Mouse (Mus musculus): ENCODE results near the gene Arg2.
A peak's percentile ranks its signal among the peaks of the same experiment; 100 is the strongest.

The Arg2 gene

DNA sequence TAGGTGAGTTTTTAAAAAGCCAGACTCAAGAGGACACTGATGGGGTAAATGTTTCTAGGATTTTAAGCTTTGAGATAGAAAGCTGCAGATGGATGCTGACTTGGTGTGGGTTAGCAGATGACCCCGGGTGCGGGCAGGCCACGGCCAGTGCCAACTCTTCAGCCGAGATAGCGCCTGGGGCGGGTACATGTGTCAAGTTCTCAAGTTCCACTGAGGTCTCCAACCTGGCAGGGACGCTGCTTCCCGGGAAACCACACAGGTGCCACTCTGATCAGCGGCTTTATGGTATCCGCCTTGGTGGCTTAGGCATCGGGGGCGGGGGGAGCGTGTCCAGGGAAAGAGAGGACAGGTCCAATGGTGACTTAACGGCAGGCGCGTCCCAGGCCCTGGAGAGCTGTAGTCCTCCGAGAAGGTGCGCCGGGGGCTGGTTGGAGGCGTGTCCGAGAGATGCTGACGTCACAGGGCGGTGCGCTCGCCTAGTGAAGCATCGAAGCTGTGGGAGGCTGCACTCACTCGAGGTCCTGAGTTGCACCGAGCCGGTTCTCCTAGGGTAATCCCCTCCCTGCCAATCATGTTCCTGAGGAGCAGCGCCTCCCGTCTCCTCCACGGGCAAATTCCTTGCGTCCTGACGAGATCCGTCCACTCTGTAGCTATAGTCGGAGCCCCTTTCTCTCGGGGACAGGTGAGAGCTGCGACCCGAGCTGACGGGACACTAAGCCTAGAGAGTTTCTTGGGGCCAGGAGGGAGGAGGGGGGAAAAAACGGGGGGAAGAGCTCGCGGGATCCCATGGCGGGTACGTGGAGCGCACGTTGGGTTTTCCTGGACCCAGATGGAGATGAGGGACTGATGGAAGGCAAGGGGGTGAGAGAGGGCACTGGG, at the start of gene Arg2:
Gene Arg2, plus strand, starts transcription at position 479 of the 879 bp plus-strand sequence.
- peak; percentile 74 to 76 for DNase-seq

DNA sequence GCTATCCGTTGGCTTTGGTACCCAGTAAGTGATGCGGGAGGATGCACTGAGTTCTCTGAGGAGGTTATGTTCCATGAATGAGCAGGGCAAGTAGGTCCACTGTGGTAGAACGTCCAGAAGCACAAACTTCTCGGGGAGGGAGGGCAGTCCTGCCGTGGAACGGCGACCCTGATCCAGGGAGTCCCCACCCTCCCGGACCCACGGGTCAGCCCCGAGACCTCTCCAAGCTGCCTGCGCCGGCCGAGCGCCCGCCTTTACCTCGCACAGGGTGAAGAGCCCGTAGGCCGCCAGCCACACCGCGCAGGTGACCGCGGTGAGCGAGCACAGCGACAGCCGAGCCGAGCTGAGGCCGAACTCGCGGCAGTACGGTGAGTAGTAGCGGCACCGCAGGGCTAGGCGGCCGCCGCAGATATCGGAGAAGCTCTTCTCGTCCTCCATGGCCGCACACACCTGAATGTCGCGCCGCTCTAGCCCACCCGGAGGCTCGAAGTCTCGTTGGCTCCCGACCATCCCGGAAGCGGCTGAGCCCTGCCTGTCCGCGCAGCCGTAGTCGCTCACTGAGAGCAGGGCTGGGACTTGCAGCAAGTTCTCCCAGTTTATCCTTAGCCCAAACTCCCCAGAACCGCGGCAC, 41.3 kb upstream of the Arg2 start, which contains the start of gene Pigh:
Gene Pigh, minus strand, starts transcription at position 470 of the 631 bp plus-strand sequence.
- DNase-seq = peak; percentile 84 to 87

DNA sequence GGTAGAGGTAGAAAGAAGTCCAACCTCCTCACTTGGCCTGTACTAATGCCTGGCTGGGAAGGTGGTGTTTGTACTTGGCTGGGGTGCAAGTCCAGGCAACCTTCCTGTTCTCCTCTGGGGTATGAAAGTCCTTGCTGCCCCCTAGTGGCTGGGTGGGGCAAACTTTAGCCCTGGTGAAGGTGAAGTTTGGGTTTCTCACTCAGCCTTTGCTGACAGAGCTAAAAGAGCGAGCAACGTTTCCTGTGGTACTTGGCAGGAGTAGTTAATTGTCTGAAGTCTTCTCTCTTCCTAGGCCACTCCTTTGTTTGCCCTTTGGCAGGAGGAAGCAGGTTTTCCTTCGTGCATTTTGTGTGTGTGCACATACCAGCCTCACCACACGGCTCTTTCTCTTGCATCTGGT, 38.0 kb upstream of the Arg2 start:
- peak; percentile 80 to 88 for DNase-seq

DNA sequence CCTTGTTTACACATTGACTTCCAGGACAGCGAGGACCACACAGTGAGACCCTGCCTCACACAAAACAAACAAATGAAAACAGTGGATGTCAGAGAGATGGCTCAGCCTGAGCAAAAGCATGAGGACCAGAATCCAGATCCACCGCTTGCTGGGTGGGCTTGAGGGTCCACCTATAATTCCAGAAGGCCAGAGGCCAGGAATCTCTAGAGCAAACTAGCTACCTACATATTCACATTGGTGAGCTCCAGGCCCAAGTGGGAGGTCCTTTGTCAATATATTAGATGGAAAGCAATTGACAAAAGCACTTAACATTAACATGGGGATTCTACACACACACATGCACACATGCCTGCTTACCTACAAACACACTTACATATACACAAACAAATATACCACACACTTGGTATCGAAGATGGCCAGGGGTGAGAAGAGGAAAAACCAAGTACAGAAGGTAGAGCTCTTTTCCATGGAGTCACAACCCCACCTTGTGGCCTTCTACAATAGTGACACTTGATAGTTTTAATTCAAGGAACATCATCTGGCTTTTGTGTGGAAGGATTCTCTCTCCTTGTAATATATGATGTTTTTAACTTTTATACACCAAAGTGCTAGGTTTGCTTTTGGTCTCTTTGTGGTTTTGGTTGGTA, 33.3 kb upstream of the Arg2 start:
- peak in 1 of 2 experiments; percentile 26 for DNase-seq

DNA sequence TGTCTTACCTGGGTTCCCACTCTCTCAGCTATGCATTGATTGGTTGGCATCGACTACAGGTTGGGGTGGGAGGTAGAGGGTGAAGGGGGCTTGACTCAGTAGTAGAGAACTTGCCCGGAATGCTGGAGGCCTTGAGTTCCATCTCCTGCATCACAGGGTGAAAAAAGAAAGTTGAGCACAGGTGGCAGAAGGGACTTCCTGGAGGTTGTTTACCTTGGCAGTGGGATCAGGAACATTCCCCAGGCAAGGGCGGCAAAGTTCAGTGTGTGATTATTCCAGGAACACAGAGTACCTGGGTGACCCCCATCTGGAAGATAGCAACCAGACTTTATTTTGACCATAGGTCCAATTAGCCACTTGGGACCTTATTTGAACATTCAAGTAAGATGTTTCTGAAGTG, 26.8 kb upstream of the Arg2 start:
- DNase-seq = peak; percentile 68 to 74

DNA sequence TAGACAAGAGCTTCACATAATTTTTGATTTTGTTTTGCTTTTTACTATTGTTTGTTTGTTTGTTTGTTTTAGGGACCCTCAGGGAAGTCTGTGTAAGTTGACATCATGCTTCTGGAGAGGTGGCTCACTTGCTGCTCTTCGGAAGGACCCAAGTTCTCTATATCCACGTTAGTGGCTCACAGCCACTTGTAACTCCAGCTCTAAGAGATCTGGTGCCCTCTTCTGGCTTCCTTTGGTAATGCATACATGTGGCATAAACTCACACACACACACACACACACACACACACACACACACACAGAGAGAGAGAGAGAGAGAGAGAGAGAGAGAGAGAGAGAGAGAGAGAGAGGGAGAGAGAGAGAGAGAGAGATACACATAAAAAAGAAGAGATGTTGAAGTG, 26.0 kb upstream of the Arg2 start:
- peak in 1 of 2 experiments; percentile 17 for DNase-seq

DNA sequence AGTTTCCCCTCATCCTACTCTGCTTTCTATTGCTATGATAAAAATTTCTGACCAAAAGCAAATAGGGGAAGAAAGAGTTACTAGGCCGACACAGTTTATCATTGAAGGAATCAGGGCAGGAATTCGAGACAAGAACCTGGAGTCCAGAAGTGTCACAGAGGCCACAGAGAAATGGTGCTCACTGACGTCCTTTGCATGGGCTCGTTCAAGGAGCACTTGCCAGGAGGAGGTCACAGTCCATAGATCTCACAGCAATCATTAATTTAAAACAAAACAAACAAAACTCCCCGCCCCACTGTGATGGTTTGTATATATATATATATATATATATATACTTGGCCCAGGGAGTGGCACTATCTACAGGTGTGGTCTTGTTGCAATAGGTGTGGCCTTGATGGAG, 25.3 kb upstream of the Arg2 start:
- peak; percentile 27 to 54 for DNase-seq

DNA sequence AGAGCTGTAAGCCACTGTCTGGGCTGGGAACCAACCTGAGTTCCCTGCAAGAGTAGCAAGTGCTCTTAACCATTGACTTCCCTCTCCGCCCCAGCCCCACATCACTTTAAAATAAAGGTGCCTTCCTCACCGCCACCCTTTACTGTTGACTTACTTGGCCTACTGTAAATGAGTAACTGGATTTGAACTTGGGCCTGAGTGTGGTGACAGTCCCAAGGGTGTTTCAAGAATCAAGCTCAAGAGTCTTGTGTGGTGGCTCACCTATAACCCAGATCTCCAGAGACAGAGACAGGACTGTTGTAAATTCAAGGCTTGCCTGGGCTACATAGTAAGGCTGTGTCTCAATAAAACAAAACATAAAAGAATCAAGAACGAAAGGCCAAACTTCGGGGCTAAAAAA, 11.6 kb upstream of the Arg2 start:
- DNase-seq = peak in 1 of 2 experiments; percentile 48

DNA sequence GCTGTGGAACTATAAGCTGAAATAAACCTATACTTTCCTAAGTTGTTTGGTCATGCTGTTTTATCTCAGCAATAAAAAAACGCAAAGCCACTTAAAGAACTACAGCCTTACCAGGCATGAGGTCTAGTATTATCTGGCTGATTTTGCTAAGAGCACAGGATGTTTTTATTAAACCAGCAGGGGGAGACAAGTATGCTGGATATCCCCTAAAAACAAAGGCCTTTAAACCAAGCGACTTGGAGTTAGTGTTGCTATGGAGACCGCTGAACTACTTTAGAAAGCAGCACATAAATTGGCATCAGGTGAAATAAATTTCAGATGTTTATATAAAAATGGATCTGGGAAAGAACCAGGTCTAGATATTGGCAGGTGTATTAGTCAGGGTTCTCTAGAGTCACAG, 7.8 kb upstream of the Arg2 start:
- no peak for DNase-seq

DNA sequence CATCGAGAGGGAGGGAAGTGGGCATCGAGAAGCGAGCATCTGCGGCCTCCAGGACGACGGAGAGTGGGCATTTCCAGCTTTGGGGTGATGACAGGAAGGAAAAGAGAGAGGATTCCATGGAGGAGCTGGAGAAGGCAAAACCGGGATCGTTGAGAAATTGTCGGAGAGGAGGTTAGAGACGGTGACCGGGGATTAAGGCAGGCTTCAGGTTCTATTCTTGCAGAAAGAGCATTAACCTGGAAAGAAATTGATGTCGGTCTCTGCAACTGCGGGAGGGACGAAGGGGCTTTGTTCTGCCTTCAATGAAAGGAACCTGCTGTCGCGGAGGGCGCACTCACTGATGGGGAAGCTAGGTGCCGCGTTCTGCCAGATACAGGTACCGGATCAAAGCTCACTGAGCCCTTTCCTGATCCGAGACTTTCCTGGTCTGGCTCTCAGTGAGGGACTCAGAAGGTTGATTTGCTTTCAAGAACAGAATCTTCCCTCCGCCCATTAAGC, 650 bp downstream of the Arg2 start:
- DNase-seq = no peak

DNA sequence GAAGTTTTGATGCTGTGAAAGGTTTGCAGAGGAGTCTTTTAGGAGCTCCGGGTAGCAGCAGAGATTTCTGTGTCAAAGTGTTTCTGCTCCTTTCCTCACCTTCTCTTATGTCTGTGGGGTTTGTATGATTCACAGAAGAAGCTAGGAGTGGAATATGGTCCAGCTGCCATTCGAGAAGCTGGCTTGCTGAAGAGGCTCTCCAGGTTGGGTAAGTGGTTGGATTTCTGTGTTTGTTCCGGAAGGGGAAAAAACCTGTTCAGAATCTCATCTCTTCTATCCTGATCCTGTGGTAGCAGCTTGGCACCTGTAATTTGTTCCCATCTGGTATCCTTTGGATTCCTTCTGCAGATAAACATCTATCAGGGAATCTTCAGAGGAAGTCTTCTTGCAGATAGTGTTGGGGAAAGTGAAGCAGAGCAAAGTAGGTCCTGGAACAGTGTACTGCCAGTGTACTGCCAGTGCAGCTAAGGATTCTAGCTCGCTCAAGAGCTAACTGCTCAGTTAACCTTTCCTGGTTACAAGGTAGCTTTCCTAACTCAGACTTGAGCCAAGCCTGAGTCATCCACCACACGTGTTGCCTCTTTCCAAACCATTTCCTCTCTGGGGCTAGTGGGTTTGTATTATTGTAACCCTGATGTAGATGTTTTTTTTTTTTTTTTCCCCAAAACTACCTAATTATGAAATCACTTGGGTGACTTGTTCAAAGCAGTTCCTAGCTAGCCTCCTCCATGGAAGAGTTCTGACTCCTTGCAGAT, 1.3 kb downstream of the Arg2 start:
- no peak for DNase-seq

DNA sequence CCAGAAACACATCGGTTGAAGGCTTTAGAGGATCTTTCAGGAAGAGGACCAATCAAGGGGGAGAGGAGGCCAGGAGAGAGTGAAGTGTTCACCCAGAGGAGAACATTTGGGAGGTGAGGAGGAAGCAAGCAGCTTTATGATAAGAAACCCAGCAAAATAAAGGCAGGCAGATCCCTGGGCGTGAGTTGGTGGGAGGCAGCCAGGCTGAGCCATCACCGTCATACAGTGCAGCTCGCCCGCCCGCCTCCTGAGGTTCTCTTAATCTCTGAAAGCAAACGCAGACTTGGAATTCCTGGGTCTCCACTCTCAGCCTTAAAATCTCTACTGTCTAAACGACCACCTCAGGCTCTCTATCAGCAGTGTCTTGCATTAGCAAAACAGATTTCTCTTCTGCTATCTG, 4.1 kb downstream of the Arg2 start:
- DNase-seq = no peak

DNA sequence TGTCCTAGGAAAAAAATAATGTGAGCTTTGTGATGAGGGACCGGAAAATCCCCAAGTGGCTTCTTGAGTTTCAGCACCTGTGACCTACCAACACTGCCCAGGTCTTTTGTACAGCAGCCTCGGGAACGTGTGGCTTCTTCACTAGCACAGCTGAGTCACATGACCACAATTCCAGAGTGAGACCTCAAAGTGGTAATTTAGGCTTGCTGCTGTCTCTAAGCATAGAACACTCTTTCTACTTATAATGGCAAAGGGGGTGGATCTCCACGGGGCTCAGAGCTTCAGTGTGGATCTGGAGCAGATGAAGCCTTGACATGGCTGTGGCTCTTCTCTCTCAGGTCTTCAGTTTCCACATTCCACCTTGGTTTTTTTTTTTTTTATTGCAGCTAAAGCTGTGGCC, 4.5 kb downstream of the Arg2 start:
- no peak for DNase-seq

DNA sequence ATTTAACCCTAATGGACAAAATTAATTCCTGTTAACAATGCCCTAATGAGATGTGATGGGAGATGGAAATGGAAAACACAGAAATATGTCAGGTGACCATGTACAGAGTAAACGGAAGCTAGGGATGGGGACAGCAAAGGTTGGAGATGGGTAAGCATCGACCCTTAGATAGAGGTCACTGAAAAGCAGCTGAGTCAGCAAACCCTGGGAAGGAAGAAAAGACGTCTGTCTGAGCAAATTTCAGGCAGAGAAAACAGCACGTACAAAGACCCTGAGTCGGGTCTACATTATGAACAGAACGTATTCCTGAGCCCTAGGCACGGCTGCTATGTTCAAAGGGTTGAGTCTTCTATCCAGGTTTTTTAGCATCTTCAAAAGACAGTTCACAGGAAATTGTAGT, 6.4 kb downstream of the Arg2 start:
- DNase-seq = no peak

DNA sequence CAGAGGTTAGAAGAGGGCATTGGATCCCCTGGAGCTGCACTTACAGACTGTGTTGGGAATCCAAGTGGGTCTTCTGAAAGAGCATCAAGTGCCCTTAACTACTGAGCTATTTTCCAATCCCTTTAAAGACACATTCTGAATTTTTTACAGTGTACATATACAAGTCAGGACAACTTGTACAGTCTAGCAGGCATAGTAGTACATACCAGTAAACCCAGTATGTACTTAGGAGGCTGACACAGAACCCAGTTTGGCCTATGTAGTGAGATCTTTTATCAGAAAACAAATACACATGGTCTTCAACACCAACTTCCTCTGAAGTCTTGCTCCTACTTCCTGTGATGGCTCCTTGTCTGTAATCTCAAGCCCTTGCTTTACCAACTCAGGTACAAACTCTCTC, 8.4 kb downstream of the Arg2 start:
- no peak for DNase-seq

DNA sequence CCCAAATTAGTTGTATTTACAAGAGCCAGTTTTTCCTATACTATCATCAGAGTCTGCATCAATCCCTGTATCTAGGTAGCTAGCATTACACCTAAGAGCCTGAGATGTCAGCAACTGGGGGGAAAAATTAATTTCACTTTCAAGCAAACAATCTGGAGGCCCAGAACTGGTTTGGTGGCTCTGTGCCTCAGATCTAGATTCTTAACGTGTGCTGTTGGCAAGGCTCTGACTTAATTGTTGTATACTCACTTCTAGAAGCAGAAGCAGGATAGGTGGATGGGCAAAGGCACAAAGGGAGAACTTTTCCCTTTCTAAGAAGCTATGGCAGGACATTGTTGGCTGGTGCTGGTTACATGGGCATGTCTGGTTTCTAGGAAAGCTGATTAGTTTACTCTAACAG, 8.8 kb downstream of the Arg2 start:
- no peak for DNase-seq

DNA sequence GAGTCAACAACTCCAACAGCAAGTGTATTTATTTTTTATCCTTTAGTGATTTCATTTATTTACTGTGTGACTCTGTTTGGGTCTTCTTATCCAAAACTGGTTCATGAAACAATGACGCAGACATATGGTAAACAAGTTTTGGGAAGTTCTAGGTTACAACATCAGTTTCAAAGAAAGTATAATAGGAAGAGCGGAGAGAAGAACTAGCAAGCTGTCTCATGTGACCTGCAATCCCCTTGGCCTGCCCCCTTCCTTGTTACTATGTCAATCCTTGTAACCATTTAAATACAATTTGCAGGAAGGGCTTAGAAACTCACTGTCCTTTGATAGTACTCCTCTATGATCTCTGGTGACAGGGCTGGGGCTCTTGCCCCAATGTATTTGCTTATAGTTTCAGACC, 10.2 kb downstream of the Arg2 start:
- no peak for DNase-seq

DNA sequence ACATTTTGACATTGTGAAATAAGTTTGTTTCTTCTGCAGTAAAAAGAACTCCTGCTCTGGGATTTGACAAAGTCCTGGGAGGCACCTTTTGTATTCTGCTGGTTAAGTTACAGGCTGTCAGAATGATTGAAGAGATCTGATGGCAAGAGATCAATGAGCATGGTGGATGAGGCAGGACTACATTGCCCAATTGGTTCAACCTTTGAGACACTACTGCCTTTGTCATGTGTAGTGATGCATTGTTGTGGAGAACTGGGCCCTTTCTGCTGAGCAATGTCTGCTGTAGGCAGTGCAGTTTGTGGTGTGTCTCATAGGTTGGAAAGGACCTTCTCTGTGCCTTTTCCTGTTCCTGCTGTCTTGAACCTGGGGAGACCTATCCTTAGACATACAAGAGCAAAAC, 10.8 kb downstream of the Arg2 start:
- no peak for DNase-seq

DNA sequence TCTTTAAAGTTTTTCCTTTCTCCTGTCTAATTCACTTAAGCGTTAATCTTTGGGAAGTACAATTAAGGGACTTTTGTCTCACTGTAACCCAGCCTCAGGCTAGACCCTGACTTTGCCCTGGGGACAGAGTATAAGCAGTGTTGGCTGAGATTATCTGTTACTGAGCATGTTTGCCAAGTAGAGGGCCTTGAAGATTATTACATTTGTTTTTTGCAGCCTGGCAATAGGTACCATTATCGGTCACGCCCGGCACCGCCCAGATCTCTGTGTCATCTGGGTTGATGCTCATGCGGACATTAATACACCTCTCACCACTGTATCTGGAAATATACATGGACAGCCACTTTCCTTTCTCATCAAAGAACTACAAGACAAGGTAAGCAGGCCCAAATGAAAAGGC, 19.1 kb downstream of the Arg2 start:
- no peak for DNase-seq

DNA sequence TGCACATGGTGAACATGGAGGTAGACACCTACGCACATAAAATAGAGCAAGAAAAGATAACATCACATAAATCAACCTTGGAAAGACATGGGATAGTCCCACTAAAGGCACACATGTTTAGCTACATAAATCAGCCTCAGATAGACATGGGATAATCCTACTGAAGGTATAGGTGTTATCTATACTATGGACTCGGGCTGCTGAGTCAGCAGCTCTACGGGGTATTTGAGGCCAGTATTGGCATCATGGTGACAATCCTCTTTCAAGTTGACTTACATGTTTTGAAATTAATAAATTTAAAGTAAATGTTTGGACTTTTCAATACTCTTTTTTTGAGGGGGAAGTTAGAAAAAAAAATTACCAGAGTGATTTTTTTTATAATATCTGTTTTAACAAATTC, 32.3 kb downstream of the Arg2 start:
- DNase-seq = no peak

DNA sequence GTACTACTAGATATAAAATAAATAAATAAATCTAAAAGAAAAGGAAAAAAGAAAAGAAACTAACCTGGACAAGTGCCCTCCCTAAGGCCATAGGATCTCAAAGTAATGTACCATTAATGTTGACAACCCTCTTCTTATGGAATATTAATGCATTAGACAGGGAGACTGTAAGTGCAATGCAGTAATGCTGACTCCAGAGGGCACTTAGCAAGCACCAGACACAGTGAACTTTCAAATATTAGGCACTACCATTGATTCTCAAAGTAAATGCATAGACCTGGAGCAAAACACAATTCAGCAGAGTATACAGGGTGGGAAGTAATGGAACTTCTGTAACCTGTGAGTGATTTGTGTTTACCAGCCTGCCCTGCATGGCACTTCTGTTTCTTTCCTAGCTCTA, 38.6 kb downstream of the Arg2 start:
- DNase-seq = no peak

DNA sequence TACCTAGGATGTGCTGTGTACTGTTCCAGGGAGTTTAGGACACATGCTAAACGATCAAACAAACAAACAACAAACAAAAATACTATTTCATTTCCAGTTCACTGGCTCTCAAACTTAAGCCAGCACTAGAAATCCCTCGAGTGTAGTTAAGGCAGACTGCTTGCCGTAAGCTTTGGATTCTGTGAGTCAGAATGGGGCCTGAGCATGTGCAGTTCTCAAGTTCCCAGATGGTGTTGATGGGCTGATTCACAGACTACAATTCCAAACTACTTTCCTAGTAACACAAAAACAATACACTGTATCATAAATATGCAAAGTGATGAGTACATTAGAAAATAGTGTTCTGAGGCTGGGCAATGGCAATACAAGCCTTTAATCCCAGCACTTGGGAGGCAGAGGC, 39.8 kb downstream of the Arg2 start:
- DNase-seq = no peak
